Mouse (Mus musculus) forebrain, embryonic 16.5 days (tissue): Measurements from ENCODE around the gene Hus1b. TPM values are rescaled to one million over a fixed set of nuclear protein-coding genes. Genes with fewer than 3 reads are reported as not detected.

Experiments
- ATAC-seq: fragments of 200-750 bp; cut with Nextera tagmentation; 2 replicates; pipeline ENCODE4 v1.8.0; 2017; ENCODE audit warnings: mild to moderate bottlenecking, moderate library complexity
- H3K27ac ChIP-seq: fragments of 300-500 bp; sonication (generic); 2 replicates; pipeline ENCODE4 v1.5.1; 2014; ENCODE audit warnings: low read length, control low read depth
- H3K27me3 ChIP-seq: fragments of 300-500 bp; sonication (generic); replicated peaks from 2 replicates; pipeline ENCODE4 v1.6.1; 2014; ENCODE audit warnings: low read length; ENCODE audit not compliant: control insufficient read depth, insufficient read depth
- H3K36me3 ChIP-seq: fragments of 300-500 bp; sonication (generic); 2 replicates; pipeline ENCODE4 v1.6.1; 2014; ENCODE audit not compliant: control insufficient read depth, insufficient read depth
- H3K4me1 ChIP-seq: fragments of 300-500 bp; sonication (generic); replicated peaks from 2 replicates; pipeline ENCODE4 v1.6.1; 2014; ENCODE audit warnings: low read length; ENCODE audit not compliant: control insufficient read depth, insufficient read depth
- H3K4me2 ChIP-seq: fragments of 300-500 bp; sonication (generic); 2 replicates; pipeline ENCODE4 v1.6.1; 2014; ENCODE audit warnings: mild to moderate bottlenecking, low read length, control low read depth
- H3K4me3 ChIP-seq: fragments of 300-500 bp; sonication (generic); replicated peaks from 2 replicates; pipeline ENCODE4 v1.5.1; 2014; ENCODE audit warnings: mild to moderate bottlenecking, low read length, control low read depth
- H3K9ac ChIP-seq: fragments of 300-500 bp; sonication (generic); replicated peaks from 2 replicates; pipeline ENCODE4 v1.6.1; 2014; ENCODE audit warnings: low read depth, low read length, control low read depth
- H3K9me3 ChIP-seq: fragments of 300-500 bp; sonication (generic); 2 replicates; pipeline ENCODE4 v1.6.1; 2016; ENCODE audit warnings: low read length; ENCODE audit not compliant: control insufficient read depth
- WGBS: fragments of 180-500 bp; shearing (Covaris S2); extraction: QIAGEN DNeasy Blood & Tissue Kit; methylation state at CpG from one replicate; pipeline ENCODE4 v1.1.7; 2014; 5-methylcytosine and 5-hydroxymethylcytosine counted together
- polyA plus RNA-seq: library from polyadenylated mRNA; unstranded; fragments of >200 nt; fragmentation: Nextera tagmentation; extraction: Ambion mirVana; gene quantifications from 2 replicates; pipeline ENCODE4 v1.2.1, GENCODE M21; 2015

Gene Hus1b
- polyA plus RNA-seq, 1 experiment from 2014 or later = not detected

- H3K9me3 ChIP-seq = no peaks in the 10 kb centered on the region
- no peaks in the 10 kb centered on the region for H3K27me3 ChIP-seq
- no peak overlapping the region for H3K4me3 ChIP-seq
- no peak overlapping the region for H3K9ac ChIP-seq
- ATAC-seq = no peak
- H3K36me3 ChIP-seq = no peaks in the 10 kb centered on the region
- 49% methylated on average over 2 of the region's 2 CpGs for WGBS
- H3K27ac ChIP-seq = no peak overlapping the region
- H3K4me1 ChIP-seq = peaks cover 9% of the 10 kb centered on the region
- H3K4me2 ChIP-seq = no peak overlapping the region
Measured at GRCm38 (mm10) chr13:30961932-30962331, 14.4 kb upstream of the Hus1b start.

GRCm38 (mm10) chr13:30960714-30961113, 13.2 kb upstream of the Hus1b start:
- no peak for ATAC-seq
- H3K36me3 ChIP-seq = no peaks in the 10 kb centered on the region

GRCm38 (mm10) chr13:30953580-30953979, 6.0 kb upstream of the Hus1b start:
- Histone ChIP-seq H3K4me2 (no peak overlapping the region), H3K27ac (no peak overlapping the region), H3K9me3 (no peaks in the 10 kb centered on the region), H3K4me3 (no peak overlapping the region), H3K36me3 (no peaks in the 10 kb centered on the region), H3K4me1 (no peaks in the 10 kb centered on the region), H3K27me3 (no peaks in the 10 kb centered on the region), H3K9ac (no peak overlapping the region)
- WGBS = 92% methylated on average over 1 of the region's 1 CpGs
- ATAC-seq = no peak

More at GRCm38 (mm10) chr13:30960714-30961113, 13.2 kb upstream of the Hus1b start:
- H3K4me1 ChIP-seq = no peaks in the 10 kb centered on the region
- no peak overlapping the region for H3K4me3 ChIP-seq
- 89% methylated on average over 2 of the region's 2 CpGs for WGBS
- H3K4me2 ChIP-seq = no peak overlapping the region
- H3K9ac ChIP-seq = no peak overlapping the region
- H3K27me3 ChIP-seq = no peaks in the 10 kb centered on the region
- no peak overlapping the region for H3K27ac ChIP-seq
- H3K9me3 ChIP-seq = no peaks in the 10 kb centered on the region

DNA sequence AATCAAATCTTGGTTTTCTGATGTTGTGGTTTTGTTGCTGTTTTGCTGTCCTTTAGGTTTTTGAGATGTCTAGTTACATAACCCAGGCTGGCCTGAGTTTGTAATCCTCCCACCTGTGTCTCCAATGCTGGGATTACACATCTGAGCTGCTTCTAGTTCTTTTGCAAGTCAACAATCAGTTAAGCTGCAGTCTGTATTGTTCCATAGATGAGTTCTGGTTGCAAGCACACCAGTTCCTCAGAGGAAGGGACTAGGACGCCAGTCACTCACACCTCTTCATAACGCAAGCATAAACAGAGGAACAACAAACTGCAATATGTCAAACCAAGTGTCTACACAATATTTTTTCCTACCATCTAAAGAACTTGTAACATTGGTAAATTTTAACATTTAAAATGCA, 4.5 kb upstream of the Hus1b start:
- Histone ChIP-seq H3K27ac (no peak overlapping the region), H3K4me3 (no peak overlapping the region), H3K9me3 (no peaks in the 10 kb centered on the region), H3K36me3 (no peaks in the 10 kb centered on the region), H3K27me3 (no peaks in the 10 kb centered on the region), H3K4me1 (no peaks in the 10 kb centered on the region), H3K9ac (no peak overlapping the region), H3K4me2 (no peak overlapping the region)
- no peak for ATAC-seq
- WGBS = 90% methylated on average over 2 of the region's 2 CpGs

- ATAC-seq = no peak
- no peaks in the 10 kb centered on the region for H3K36me3 ChIP-seq
- H3K4me1 ChIP-seq = no peaks in the 10 kb centered on the region
- no peak overlapping the region for H3K4me3 ChIP-seq
- no peaks in the 10 kb centered on the region for H3K27me3 ChIP-seq
- H3K27ac ChIP-seq = no peak overlapping the region
- no peaks in the 10 kb centered on the region for H3K9me3 ChIP-seq
- no peak overlapping the region for H3K4me2 ChIP-seq
- no peak overlapping the region for H3K9ac ChIP-seq
- WGBS = 96% methylated on average over 9 of the region's 9 CpGs
Measured at GRCm38 (mm10) chr13:30949181-30949580, 1.6 kb upstream of the Hus1b start.

DNA sequence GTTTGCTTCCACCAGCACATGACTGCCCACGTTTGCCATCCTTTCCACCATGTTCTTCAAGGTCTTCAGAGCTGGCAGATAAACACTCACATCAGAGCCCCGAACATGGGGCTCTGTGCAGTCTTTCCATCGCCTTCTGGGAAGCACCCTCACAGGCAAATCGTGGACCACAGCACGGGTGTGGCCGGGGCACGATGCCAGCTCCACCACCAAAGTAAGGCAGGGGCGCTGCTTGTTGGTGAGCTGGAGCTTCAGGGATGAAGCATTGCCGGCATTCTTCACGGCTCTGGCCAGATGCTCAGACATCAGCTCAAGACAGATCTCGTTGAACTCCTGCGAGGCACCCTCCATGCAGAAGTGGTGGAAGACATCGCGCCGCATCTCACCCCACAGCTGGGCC, 430 bp downstream of the Hus1b start:
- H3K9me3 ChIP-seq = no peaks in the 10 kb centered on the region
- no peaks in the 10 kb centered on the region for H3K36me3 ChIP-seq
- 94% methylated on average over 15 of the region's 15 CpGs for WGBS
- no peak overlapping the region for H3K4me3 ChIP-seq
- no peak for ATAC-seq
- H3K27ac ChIP-seq = no peak overlapping the region
- no peaks in the 10 kb centered on the region for H3K4me1 ChIP-seq
- no peaks in the 10 kb centered on the region for H3K27me3 ChIP-seq
- H3K9ac ChIP-seq = no peak overlapping the region
- H3K4me2 ChIP-seq = no peak overlapping the region

DNA sequence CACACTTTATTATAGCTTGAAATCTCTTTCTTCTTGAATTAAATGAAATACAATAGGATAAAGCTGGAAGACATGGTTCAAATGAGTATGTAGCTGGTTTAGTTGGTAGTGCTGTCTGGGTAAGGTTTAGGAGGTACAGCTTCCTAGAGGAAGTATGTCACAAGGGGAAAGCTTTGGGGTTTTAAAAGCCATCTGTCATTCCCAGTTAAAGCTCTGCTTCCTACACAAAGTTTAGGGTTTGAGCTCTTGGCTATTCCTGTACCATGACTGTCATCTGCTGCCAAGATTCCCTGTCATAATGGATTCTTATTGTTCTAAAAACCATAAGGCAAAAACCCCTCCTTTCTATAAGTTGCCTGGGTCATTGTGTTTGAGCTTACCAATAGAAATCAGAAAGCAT, 1.8 kb downstream of the Hus1b start:
- Histone ChIP-seq H3K36me3 (no peaks in the 10 kb centered on the region), H3K27ac (no peak overlapping the region), H3K4me1 (no peaks in the 10 kb centered on the region), H3K9ac (no peak overlapping the region), H3K27me3 (no peaks in the 10 kb centered on the region), H3K4me3 (no peak overlapping the region), H3K4me2 (no peak overlapping the region), H3K9me3 (no peaks in the 10 kb centered on the region)
- ATAC-seq = no peak

- Histone ChIP-seq H3K4me3 (no peak overlapping the region), H3K4me1 (no peaks in the 10 kb centered on the region), H3K27me3 (no peaks in the 10 kb centered on the region), H3K9me3 (no peaks in the 10 kb centered on the region), H3K27ac (no peak overlapping the region), H3K36me3 (no peaks in the 10 kb centered on the region), H3K9ac (no peak overlapping the region), H3K4me2 (no peak overlapping the region)
- 79% methylated on average over 6 of the region's 6 CpGs for WGBS
- no peak for ATAC-seq
Measured at GRCm38 (mm10) chr13:30932972-30933371, 14.6 kb downstream of the Hus1b start.

DNA sequence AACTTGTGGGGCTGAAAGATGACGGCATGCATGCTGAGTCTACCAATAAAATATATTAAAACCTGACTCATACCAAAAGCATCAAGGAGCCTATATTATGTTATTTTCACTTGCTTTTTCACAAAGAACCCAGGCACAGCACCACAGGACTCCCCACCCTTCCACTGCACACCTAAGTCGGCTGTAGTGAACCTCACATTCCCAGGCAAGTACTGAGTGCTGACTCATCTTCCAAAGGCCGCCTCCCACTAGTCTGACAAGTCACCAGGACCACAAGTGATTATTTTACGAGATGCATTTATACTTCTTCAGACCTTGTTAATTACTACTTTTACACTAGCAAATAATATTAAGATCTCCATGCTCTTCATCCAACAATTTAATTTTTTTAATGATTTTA, 15.9 kb downstream of the Hus1b start:
- Histone ChIP-seq H3K4me2 (no peak overlapping the region), H3K27ac (no peak overlapping the region), H3K4me3 (no peak overlapping the region), H3K27me3 (no peaks in the 10 kb centered on the region), H3K36me3 (no peaks in the 10 kb centered on the region), H3K9me3 (no peaks in the 10 kb centered on the region), H3K9ac (no peak overlapping the region), H3K4me1 (no peaks in the 10 kb centered on the region)
- ATAC-seq = no peak
- WGBS = 82% methylated on average over 4 of the region's 4 CpGs

DNA sequence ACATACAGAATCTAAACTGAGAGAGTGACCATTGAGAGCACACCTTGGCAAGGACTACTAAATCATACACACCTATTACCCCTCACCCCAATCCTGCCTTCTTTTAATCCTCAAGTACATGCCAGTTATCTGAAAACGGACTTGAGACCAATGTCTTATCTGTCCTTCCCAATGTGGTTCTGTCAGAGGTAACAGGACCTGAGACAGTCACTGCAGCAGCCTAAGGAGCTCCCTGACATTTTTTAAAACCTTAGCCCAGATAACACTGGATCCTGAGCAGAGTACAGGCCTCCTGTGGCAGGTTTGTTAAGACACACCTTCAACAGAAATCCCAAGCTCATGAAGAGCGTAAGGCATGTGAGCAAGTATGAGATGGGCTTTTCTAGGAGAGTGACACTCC, 18.4 kb downstream of the Hus1b start:
- 92% methylated on average over 2 of the region's 2 CpGs for WGBS
- H3K4me2 ChIP-seq = no peak overlapping the region
- H3K9me3 ChIP-seq = no peaks in the 10 kb centered on the region
- no peak overlapping the region for H3K9ac ChIP-seq
- no peaks in the 10 kb centered on the region for H3K4me1 ChIP-seq
- H3K27ac ChIP-seq = no peak overlapping the region
- H3K27me3 ChIP-seq = no peaks in the 10 kb centered on the region
- peaks cover 5% of the 10 kb centered on the region for H3K36me3 ChIP-seq
- no peak overlapping the region for H3K4me3 ChIP-seq
- ATAC-seq = no peak
